Mouse (Mus musculus): ENCODE results near the gene Pacrg. TPM values are rescaled to one million over a fixed set of nuclear protein-coding genes. Genes with fewer than 3 reads are reported as not detected.

Pacrg gene
- polyA plus RNA-seq, 1 experiment from 2014 or later = 22.5 TPM

GRCm38 (mm10) chr17:10473175-10473574, 366.9 kb downstream of the Pacrg start:
- Histone ChIP-seq H3K9me3 (replicated peaks; ENCODE audit: control insufficient read depth, low read length, poor library complexity, severe bottlenecking) (no peaks in the 10 kb centered on the region), H3K27ac (ENCODE audit: low read length) (no peak overlapping the region), H3K4me3 (ENCODE audit: low read depth, low read length) (no peak overlapping the region), H3K27me3 (ENCODE audit: control insufficient read depth, insufficient read depth, low read depth, low read length) (no peaks in the 10 kb centered on the region), H3K4me1 (ENCODE audit: control insufficient read depth, insufficient read depth, low read length) (no peaks in the 10 kb centered on the region), H3K36me3 (ENCODE audit: control insufficient read depth, insufficient read depth, low read length) (no peaks in the 10 kb centered on the region), H3K4me2 (ENCODE audit: low read length) (no peak overlapping the region), H3K9ac (ENCODE audit: low read depth, low read length) (no peak overlapping the region)
- no peak for ATAC-seq
- 88% methylated on average over 6 of the region's 6 CpGs for WGBS

- H3K9ac ChIP-seq (ENCODE audit: low read depth, low read length) = no peak overlapping the region
- no peaks in the 10 kb centered on the region for H3K4me1 ChIP-seq (ENCODE audit: control insufficient read depth, insufficient read depth, low read length)
- H3K9me3 ChIP-seq (replicated peaks; ENCODE audit: control insufficient read depth, low read length, poor library complexity, severe bottlenecking) = no peaks in the 10 kb centered on the region
- 91% methylated on average over 9 of the region's 9 CpGs for WGBS
- no peaks in the 10 kb centered on the region for H3K36me3 ChIP-seq (ENCODE audit: control insufficient read depth, insufficient read depth, low read length)
- no peaks in the 10 kb centered on the region for H3K27me3 ChIP-seq (ENCODE audit: control insufficient read depth, insufficient read depth, low read depth, low read length)
- no peak overlapping the region for H3K4me3 ChIP-seq (ENCODE audit: low read depth, low read length)
- no peak for ATAC-seq
- no peak overlapping the region for H3K4me2 ChIP-seq (ENCODE audit: low read length)
- H3K27ac ChIP-seq (ENCODE audit: low read length) = no peak overlapping the region
Observed at GRCm38 (mm10) chr17:10469874-10470568, 370.1 kb downstream of the Pacrg start.

DNA sequence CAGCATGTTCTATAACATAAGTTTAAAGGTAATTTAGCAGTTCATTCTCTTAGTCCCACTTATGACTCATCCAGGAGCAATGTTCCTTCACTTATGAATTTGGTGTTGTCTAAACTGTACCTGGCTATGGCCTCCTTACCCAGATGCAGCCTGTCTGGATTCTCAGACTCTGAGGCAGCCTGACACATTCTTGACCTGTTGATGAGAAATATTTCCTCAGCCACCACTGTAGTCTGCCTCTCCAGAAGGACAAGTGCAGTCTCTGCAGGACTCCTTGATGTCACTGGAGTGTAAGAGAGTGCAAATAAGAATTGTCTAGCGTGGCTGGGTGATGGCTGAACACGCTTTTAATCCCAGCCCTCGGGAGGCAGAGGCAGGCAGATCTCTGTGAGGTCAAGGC, 373.0 kb downstream of the Pacrg start:
- 87% methylated on average over 3 of the region's 3 CpGs for WGBS
- ATAC-seq = no peak

GRCm38 (mm10) chr17:10465467-10465866, 374.6 kb downstream of the Pacrg start:
- Histone ChIP-seq H3K36me3 (ENCODE audit: control insufficient read depth, insufficient read depth, low read length) (no peaks in the 10 kb centered on the region), H3K27me3 (ENCODE audit: control insufficient read depth, insufficient read depth, low read depth, low read length) (no peaks in the 10 kb centered on the region), H3K27ac (ENCODE audit: low read length) (no peak overlapping the region), H3K4me1 (ENCODE audit: control insufficient read depth, insufficient read depth, low read length) (no peaks in the 10 kb centered on the region), H3K9me3 (replicated peaks; ENCODE audit: control insufficient read depth, low read length, poor library complexity, severe bottlenecking) (no peaks in the 10 kb centered on the region), H3K4me3 (ENCODE audit: low read depth, low read length) (no peak overlapping the region), H3K9ac (ENCODE audit: low read depth, low read length) (no peak overlapping the region), H3K4me2 (ENCODE audit: low read length) (no peak overlapping the region)
- no peak for ATAC-seq
- 87% methylated on average over 6 of the region's 6 CpGs for WGBS

More for the DNA sequence above, 373.0 kb downstream of the Pacrg start:
- no peak overlapping the region for H3K27ac ChIP-seq (ENCODE audit: low read length)
- H3K4me3 ChIP-seq (ENCODE audit: low read depth, low read length) = no peak overlapping the region
- no peaks in the 10 kb centered on the region for H3K4me1 ChIP-seq (ENCODE audit: control insufficient read depth, insufficient read depth, low read length)
- H3K27me3 ChIP-seq (ENCODE audit: control insufficient read depth, insufficient read depth, low read depth, low read length) = no peaks in the 10 kb centered on the region
- H3K9ac ChIP-seq (ENCODE audit: low read depth, low read length) = no peak overlapping the region
- H3K9me3 ChIP-seq (replicated peaks; ENCODE audit: control insufficient read depth, low read length, poor library complexity, severe bottlenecking) = no peaks in the 10 kb centered on the region
- H3K36me3 ChIP-seq (ENCODE audit: control insufficient read depth, insufficient read depth, low read length) = no peaks in the 10 kb centered on the region
- no peak overlapping the region for H3K4me2 ChIP-seq (ENCODE audit: low read length)

DNA sequence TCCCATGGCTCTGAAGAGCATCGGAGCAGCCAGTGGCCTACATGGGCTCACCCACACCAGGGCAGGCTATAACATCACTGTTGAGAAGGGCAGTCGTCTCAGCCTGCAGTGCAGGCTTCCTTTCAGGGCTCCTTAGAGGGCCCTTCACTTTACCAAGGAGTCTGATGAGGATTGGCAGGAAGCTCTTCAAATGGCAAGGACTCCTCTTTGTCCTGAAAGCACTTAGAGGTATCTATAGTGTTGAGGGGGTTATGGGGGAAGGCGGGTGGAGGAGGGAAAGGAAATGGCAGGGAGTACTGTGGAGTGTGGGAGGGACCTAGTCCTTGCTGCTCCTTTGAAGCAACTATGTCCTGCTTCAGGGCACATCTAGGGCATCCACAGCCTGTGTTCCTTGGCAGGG, 375.4 kb downstream of the Pacrg start:
- WGBS = 88% methylated on average over 3 of the region's 3 CpGs
- H3K36me3 ChIP-seq (ENCODE audit: control insufficient read depth, insufficient read depth, low read length) = no peaks in the 10 kb centered on the region
- H3K9ac ChIP-seq (ENCODE audit: low read depth, low read length) = no peak overlapping the region
- no peak overlapping the region for H3K27ac ChIP-seq (ENCODE audit: low read length)
- no peak overlapping the region for H3K4me3 ChIP-seq (ENCODE audit: low read depth, low read length)
- no peak for ATAC-seq
- no peaks in the 10 kb centered on the region for H3K4me1 ChIP-seq (ENCODE audit: control insufficient read depth, insufficient read depth, low read length)
- no peaks in the 10 kb centered on the region for H3K9me3 ChIP-seq (replicated peaks; ENCODE audit: control insufficient read depth, low read length, poor library complexity, severe bottlenecking)
- H3K4me2 ChIP-seq (ENCODE audit: low read length) = no peak overlapping the region
- H3K27me3 ChIP-seq (ENCODE audit: control insufficient read depth, insufficient read depth, low read depth, low read length) = no peaks in the 10 kb centered on the region

DNA sequence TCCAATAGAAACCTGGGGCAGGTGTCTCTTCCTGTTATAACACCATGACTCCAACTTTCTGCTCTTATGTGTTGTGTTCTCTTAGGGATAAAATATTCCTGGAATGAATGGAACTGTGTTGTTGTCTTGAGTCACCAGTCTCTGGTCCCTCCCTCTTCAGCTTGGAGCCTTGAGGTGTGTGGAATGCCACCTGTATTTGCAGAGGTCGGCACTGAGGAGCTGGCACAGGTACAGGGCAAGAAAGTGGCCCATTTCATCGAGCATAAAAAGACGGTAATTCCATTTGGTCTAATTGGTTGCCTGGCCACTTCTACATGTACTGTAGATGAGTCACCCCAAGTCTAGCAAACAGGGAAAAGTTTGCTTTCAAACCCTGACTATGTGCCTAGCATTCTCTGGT, 376.5 kb downstream of the Pacrg start:
- WGBS = 92% methylated on average over 3 of the region's 3 CpGs
- Histone ChIP-seq H3K27me3 (ENCODE audit: control insufficient read depth, insufficient read depth, low read depth, low read length) (no peaks in the 10 kb centered on the region), H3K4me3 (ENCODE audit: low read depth, low read length) (no peak overlapping the region), H3K4me2 (ENCODE audit: low read length) (no peak overlapping the region), H3K27ac (ENCODE audit: low read length) (no peak overlapping the region), H3K9ac (ENCODE audit: low read depth, low read length) (no peak overlapping the region), H3K4me1 (ENCODE audit: control insufficient read depth, insufficient read depth, low read length) (no peaks in the 10 kb centered on the region), H3K9me3 (replicated peaks; ENCODE audit: control insufficient read depth, low read length, poor library complexity, severe bottlenecking) (no peaks in the 10 kb centered on the region), H3K36me3 (ENCODE audit: control insufficient read depth, insufficient read depth, low read length) (no peaks in the 10 kb centered on the region)
- no peak for ATAC-seq

- Histone ChIP-seq H3K9ac (ENCODE audit: low read depth, low read length) (no peak overlapping the region), H3K4me2 (ENCODE audit: low read length) (no peak overlapping the region), H3K4me1 (ENCODE audit: control insufficient read depth, insufficient read depth, low read length) (no peaks in the 10 kb centered on the region), H3K4me3 (ENCODE audit: low read depth, low read length) (no peak overlapping the region), H3K27me3 (ENCODE audit: control insufficient read depth, insufficient read depth, low read depth, low read length) (no peaks in the 10 kb centered on the region), H3K36me3 (ENCODE audit: control insufficient read depth, insufficient read depth, low read length) (no peaks in the 10 kb centered on the region), H3K9me3 (replicated peaks; ENCODE audit: control insufficient read depth, low read length, poor library complexity, severe bottlenecking) (no peaks in the 10 kb centered on the region), H3K27ac (ENCODE audit: low read length) (no peak overlapping the region)
- no peak for ATAC-seq
- 97% methylated on average over 4 of the region's 4 CpGs for WGBS
Observed at GRCm38 (mm10) chr17:10460916-10461315, 379.2 kb downstream of the Pacrg start.

DNA sequence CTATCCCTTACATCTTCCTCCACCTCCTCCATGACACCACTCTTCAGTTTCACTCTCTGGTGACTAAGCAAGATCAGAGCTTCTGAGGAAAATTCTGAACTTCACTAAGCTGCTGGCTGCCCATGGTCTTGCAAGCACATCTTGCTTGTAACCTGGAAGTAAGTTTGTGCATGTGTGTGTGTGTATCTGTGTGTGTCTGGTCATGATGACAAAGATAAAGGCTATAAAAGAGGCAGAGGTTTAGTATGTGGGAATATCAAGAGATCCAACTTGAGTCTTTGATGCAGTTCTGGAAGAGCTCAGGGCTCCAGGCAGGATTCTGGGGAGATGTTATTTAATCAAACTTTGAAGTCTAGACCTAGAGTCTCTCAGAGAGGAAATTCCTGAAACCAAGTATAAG, 381.4 kb downstream of the Pacrg start:
- no peaks in the 10 kb centered on the region for H3K36me3 ChIP-seq (ENCODE audit: control insufficient read depth, insufficient read depth, low read length)
- no peak for ATAC-seq
- no peak overlapping the region for H3K27ac ChIP-seq (ENCODE audit: low read length)
- no peak overlapping the region for H3K9ac ChIP-seq (ENCODE audit: low read depth, low read length)
- H3K9me3 ChIP-seq (replicated peaks; ENCODE audit: control insufficient read depth, low read length, poor library complexity, severe bottlenecking) = no peaks in the 10 kb centered on the region
- H3K27me3 ChIP-seq (ENCODE audit: control insufficient read depth, insufficient read depth, low read depth, low read length) = no peaks in the 10 kb centered on the region
- H3K4me3 ChIP-seq (ENCODE audit: low read depth, low read length) = no peak overlapping the region
- no peak overlapping the region for H3K4me2 ChIP-seq (ENCODE audit: low read length)
- H3K4me1 ChIP-seq (ENCODE audit: control insufficient read depth, insufficient read depth, low read length) = no peaks in the 10 kb centered on the region

GRCm38 (mm10) chr17:10456409-10456808, 383.7 kb downstream of the Pacrg start:
- Histone ChIP-seq H3K36me3 (ENCODE audit: control insufficient read depth, insufficient read depth, low read length) (no peaks in the 10 kb centered on the region), H3K9me3 (replicated peaks; ENCODE audit: control insufficient read depth, low read length, poor library complexity, severe bottlenecking) (no peaks in the 10 kb centered on the region), H3K9ac (ENCODE audit: low read depth, low read length) (no peak overlapping the region), H3K27ac (ENCODE audit: low read length) (no peak overlapping the region), H3K27me3 (ENCODE audit: control insufficient read depth, insufficient read depth, low read depth, low read length) (no peaks in the 10 kb centered on the region), H3K4me2 (ENCODE audit: low read length) (no peak overlapping the region), H3K4me3 (ENCODE audit: low read depth, low read length) (no peak overlapping the region), H3K4me1 (ENCODE audit: control insufficient read depth, insufficient read depth, low read length) (no peaks in the 10 kb centered on the region; the same call in 1 of the 2 replicates)
- no peak for ATAC-seq
- 86% methylated on average over 4 of the region's 4 CpGs for WGBS

Measured in midbrain, embryonic 16.5 days (tissue).